Mouse (Mus musculus): ENCODE results near the gene Dnajc30.
"Not testable (repeated sequence)": the region's sequence is repeated elsewhere in the genome, so short reads cannot be mapped to it uniquely, and the experiment has no call there.

Gene Dnajc30

DNA sequence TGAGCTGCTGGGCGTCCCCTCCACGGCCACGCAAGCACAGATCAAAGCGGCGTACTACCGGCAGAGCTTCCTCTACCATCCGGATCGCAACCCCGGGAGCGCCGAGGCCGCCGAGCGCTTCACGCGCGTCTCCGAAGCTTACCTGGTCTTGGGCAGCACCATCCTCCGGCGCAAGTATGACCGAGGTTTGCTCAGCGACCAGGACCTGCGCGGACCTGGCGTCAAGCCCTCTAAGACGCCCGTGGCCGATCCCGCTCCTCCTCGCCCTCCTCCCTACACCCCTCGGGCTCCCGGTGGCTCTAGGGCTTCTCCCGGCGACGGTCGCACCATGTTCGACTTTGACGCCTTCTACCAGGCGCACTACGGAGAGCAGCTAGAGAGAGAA lies 372 bp downstream of the Dnajc30 start:
- no peak for DNase-seq (ENCODE audit: low spot score in 2 of 2)

DNA sequence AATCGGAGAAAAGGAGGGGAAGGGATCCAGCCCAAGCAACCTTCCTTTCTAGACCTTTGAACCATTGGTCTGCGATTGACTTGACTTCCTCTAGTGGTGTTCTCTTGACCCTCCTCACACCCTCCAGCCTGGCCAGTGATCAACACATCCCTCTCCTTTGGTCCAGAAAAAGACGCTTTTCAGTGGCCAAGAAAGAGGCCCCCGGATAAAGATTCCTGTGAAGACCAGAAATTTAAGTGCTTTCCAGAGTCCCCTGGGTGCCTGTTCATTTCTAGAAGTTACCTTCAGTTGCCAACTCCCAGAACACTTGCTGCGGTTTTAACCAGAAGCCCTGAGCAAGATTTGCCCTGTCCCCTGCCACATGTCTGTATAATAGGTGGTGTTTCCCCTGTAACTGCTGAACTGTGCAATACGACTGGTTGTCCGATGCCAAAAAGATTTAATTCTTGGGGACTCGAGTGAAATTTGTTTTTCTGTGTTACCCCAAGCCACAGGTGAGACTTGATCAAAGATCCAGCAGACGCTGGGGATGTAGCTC lies 976 bp downstream of the Dnajc30 start, which contains the start of gene Bud23:
Bud23 (minus strand) TSS at position 51 of the 538 bp plus-strand sequence.
- not testable (repeated sequence) for DNase-seq (ENCODE audit: low spot score in 2 of 2)

GRCm38 (mm10) chr5:135066008-135066407 lies 2.0 kb downstream of the Dnajc30 start:
- no peak for DNase-seq (ENCODE audit: low spot score in 2 of 2)

DNA sequence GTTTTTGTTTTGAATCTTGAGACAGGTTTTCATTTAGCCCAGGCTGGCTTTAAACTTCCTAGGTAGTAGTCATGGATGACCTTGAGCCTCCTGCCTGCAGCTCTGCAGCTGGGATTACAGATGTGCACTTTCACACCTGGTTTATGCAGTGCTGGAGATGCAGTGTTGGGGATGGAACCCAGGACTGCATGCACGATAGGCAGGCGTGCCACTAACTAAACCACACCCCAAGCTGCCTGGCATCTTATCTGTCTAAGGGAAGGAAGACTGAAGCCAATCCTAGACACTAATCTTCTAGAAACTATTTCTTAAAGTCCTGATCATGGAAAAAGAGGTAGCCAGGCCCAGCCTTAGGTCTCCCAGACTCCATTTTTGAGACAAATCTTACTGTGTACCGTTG lies 6.4 kb downstream of the Dnajc30 start:
- DNase-seq (ENCODE audit: low spot score in 2 of 2), result no peak

DNA sequence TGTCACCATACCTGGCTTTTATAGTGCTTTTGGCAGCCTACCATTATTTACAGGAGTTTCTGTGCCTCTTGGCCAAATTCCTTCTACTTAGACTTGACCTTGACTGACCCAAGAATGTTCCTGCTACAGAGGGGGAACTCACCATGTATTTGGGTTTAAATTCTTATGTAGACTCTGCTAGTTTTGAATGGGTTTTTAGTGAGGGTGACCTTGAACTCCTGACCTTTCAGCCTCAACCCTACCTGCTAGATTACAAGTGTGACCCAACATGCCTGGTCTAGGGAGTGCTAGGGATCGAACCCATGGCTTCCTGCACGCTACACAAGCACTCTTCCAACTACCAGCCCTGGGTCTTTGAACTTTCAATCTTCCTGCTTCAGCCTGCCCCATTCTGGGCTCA lies 8.1 kb downstream of the Dnajc30 start:
- DNase-seq (ENCODE audit: low spot score in 2 of 2), result no peak

DNA sequence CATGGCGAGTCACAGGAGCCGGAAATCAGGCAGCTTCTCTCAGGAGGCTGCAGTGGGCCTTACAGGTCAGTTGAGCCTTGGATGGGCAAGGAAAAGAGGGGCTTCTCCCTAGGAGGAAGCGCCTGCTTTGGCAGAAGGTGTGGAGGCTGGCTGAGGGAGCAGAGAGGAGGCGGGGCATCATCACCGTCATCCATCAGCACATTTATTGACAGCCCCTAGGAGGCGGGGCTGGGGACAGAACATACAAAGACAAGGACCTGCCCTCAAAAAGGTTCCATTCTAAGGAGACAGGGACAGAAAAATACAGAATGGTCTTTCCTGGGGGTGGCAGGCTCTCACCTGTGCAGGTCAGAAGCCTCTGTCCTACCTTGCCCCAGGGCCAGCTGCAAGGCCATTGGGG lies 8.7 kb downstream of the Dnajc30 start:
- DNase-seq (ENCODE audit: low spot score in 2 of 2), result no peak

DNA sequence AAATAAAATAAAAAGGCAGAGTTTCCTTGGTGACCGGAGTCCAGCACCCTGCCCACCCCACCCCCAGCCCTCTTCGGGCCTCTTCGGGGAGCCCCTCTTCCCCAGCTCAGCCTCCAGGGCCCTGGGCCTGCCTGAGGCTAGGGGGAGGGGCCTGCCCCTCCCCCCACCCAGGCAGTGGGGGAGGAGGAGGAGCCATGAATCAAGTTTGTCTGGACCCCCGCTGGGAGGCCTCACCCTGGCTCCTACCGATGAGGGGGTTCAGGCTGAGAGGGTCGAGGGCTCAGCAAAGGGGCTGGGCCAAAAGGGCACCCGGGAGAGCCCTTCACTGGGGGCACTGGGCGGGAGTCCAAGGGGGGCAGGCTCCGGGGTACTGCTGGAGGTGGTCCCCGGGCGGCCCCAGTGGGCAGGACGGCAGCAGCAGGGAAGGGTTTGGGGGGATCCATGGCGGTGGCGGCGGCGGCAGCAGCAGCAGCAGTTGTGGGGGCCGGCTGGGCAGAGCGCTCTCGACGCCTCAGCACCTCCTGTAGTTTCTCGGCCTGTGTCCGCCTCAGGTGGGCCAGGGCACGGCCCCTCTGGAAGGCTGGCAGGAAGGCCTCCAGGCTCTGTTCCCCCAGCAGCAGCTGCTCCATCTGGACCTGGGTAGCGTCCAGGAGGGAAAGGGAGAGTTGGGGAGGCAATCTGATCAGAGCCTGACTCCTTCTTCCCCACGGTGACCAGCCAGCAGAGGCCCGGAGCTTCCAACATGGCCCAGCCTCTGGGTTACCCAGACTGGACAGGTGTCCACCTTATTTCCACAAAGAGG lies 9.5 kb downstream of the Dnajc30 start:
- DNase-seq (ENCODE audit: low spot score in 2 of 2), result no peak

GRCm38 (mm10) chr5:135075655-135076054 lies 11.7 kb downstream of the Dnajc30 start:
- DNase-seq (ENCODE audit: low spot score in 2 of 2), result no peak

GRCm38 (mm10) chr5:135076368-135076767 lies 12.4 kb downstream of the Dnajc30 start:
- no peak for DNase-seq (ENCODE audit: low spot score in 2 of 2)

DNA sequence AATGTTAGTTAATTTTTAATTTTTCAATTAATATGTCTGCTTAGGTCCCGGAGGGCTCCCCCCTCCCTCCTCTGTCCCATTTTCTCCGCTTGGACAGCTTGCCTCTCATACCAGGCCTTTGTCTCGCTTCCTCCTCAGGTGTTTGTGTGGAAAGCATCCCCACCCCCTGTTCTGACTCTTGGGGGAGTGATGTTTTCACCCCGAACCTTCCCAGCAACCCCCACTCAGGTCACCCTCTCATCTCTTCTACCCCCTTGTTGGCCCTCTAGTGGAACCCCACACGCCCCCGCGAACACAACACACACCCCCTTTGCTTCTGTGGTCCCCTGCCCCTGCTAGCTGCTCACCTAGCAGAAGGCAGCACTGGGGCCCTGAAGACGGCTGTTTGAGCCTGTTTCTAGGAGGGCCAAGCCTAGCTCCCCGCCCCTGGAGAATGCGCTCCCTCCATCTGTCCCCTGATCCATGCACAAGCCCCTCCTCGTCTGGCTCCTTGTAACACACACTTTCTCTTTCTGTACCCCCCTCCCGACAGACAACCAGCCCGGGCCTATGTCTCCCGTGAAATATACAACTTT lies 13.0 kb downstream of the Dnajc30 start:
- DNase-seq (ENCODE audit: low spot score in 2 of 2), result no peak

DNA sequence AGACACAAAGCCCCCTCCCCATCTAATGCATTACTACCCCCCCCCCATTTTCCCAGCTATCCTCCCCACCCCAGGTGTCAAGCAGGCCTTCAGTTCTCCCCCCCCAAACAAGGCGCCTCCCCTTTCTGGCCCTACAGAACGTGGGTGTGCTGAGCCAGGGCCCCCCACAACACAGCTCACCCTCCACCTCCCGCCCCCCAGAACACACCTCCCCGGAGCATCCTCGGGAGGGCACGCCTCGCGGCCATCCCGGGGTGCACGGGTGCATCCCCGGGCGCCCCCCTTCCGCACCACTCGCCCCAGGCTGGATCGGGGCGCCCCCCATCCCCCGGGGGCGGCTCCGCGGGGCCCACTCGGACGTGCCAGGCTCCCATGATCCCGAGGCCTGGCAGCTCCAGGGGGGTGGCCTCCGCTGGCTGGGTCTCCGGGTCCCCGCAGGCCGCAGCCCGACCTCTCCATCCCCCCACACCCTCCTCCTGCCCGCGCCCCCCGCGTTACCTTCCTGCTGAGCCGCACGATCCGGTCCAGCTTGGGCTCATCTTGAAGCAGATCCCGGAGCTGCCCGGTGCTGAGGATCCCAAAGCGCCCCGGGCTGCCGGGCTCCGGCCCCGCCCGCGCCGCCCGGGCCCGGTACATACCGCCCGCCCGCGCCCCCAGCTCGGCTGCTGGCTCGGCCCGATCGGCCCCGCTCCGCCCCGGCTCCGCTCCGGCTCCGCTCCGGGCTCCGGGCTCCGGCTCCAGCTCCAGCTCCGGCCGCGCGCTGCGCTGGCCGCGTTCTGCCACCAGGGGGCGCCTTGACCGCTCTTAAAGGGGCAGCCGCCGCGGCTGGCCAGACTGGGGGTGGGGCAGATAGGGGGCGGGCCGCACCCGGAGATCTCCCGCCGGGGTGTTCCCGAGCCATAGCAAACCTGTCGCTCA lies 13.8 kb downstream of the Dnajc30 start, which contains the start of gene Vps37d:
Vps37d (minus strand) TSS at position 703 of the 918 bp plus-strand sequence.
- peak; percentile 81 to 86 for DNase-seq (ENCODE audit: low spot score in 2 of 2)

DNA sequence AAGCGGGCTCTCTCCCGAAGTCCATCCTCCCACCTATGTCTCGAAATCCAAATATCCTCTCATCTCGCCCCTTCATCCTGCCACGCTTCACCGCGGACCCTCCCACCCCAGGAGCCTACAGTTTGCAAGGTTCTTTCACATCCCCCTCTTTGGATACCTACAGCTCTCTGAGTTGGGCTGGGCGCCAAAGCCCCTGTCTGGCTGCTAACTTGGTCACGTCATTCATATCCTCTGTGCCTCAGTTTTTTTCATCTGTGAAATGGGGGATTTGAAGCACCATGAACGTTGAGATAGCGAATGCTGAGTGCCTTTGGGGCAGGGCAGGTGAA lies 14.4 kb downstream of the Dnajc30 start:
- DNase-seq (ENCODE audit: low spot score in 2 of 2), result no peak

GRCm38 (mm10) chr5:135079578-135079977 lies 15.6 kb downstream of the Dnajc30 start:
- no peak for DNase-seq (ENCODE audit: low spot score in 2 of 2)

- DNase-seq (ENCODE audit: low spot score in 2 of 2), result no peak
Measured at GRCm38 (mm10) chr5:135080539-135080938, 16.5 kb downstream of the Dnajc30 start.

DNA sequence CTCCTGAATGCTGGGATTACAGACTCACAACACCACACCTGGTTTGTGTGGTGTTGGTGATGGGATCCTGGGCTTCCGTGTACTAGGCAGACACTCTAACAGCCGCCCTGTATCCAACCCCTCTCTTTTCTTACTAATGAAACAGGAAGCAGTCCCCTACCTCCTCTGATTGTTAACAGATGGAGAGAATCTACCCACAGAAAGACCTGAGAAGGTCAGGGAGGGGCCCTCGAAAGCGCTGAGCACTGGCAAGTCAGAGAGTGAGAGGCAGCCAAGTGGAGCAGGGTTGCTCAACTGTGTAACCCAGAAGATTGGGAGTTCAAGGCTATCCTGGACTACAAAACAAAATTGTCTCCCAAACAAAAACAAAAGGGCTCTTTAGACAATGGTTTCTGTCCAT lies 22.9 kb downstream of the Dnajc30 start:
- no peak for DNase-seq (ENCODE audit: low spot score in 2 of 2)

DNA sequence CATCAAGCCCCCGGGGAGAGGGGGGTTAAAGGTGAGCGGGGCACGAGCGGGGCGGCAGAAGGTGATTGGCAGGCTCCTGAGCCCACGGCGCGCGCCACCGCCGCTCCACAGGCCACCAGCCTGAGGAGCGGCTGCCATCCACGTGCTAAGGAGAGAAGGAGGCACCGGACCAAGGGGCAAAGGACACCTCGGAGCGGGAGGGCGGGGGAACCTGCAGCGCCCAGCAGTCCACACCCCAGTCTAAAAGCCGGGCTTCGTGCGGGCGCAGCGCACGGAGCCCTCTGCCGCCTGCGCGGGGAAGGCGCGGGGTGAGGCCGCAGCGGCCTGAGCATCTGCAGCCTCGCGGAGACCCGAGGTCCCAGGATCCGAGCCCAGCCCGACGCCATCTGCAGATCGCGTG lies 25.7 kb downstream of the Dnajc30 start, which contains the start of gene Mlxipl:
Mlxipl (plus strand) TSS at position 238 of the 400 bp plus-strand sequence.
- DNase-seq (ENCODE audit: low spot score in 2 of 2), result no peak

GRCm38 (mm10) chr5:135100981-135101380 lies 37.0 kb downstream of the Dnajc30 start:
- no peak for DNase-seq (ENCODE audit: low spot score in 2 of 2)

DNA sequence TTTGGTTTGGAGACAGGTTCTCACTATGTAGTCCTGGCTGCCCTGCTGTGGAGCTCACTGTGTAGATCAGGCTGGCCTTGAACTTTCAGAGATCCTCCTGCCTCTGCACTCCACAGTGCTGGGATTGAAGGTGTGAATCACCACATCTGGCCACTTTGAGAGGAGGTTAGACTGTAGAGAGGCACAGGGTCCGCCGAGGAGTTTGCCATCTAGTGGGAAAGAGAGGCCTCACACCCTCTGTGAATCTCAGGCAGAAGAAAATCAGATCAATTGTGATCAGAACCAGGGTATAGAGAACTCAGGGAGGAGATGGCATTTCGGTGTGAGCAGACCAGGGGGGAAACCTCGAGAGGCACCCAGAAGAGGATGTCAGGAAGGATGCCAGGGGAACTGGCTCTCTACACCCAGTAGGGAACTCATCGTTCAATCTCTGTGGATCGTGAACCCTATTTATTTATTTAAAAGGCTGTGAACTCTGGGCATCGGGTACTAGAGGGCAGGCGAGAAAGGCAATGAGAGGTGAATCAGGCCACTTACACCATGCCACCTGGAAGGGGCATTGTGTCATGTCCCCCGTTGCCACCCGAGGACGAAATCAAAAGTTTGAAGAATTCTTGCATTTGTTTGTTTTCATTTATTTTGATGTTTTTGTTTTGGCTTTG lies 40.1 kb downstream of the Dnajc30 start:
- no peak for DNase-seq (ENCODE audit: low spot score in 2 of 2)

DNA sequence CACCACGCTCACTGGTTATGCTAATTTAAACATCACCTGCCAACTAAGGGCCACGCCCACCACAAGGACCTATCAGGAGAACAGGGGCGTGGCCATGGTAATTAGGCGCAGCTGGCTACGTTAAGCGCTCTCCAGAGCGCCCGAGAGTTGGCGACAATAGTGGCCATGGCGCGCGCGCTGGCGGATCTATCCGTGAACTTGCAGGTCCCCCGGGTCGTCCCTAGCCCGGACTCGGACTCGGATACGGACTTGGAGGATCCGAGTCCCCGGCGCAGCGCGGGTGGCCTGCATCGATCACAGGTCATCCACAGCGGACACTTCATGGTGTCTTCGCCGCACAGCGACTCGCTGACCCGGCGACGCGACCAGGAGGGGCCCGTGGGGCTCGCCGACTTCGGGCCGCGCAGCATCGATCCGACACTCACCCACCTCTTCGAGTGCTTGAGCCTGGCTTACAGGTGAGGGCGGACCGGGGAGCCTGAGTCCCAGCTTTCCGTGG lies 42.8 kb downstream of the Dnajc30 start:
- DNase-seq (ENCODE audit: low spot score in 2 of 2), result peak; percentile 45 to 68

GRCm38 (mm10) chr5:135107521-135108501 lies 43.8 kb downstream of the Dnajc30 start:
- DNase-seq (ENCODE audit: low spot score in 2 of 2), result peak in 1 of 2 experiments; percentile 48

Measured in urinary bladder, adult 18-20 months (tissue).